Mouse (Mus musculus): Measurements from ENCODE around the gene Slc29a1.
"Not testable (repeated sequence)": the region's sequence is repeated elsewhere in the genome, so short reads cannot be mapped to it uniquely, and the experiment has no call there.

The Slc29a1 gene

DNA sequence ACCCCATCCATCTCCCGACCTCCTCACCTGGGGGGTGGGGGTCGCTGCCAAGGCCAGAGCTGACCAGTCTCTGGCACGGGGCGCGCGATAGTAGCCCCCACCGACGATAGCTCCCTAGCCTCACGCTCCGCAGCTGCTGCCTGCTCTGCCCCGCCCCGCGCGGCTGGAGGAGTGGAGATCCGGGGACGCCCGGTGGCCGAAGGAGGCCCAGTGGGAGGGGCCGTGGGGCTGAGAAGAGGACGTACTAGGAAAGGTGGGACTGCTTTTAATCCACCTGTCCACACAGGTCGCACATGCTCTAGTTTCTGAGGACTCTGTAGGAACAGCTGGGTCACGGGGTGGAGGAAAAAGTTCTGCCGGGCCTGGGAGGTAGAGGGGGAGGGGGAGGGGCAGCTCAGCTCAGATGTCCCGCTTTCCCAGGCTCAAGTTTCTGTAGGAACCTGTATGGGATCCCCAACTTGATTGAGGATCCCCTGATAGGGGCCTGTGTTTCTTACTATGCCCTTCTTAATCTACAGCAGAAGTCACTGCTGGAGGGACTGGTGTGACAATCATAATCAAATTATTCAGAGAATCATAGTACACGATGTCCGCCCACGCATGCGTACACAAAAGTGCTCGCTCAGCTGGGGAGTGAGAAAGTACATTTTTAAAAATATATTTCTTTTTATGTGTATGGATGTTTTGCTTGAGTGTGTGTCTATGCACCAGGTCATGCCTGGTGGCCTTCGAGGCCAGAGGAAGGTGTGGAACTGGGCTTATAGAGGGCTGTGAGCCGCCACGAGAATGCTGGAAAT, at the start of gene Slc29a1:
Gene Slc29a1, minus strand, starts transcription at position 161 of the 797 bp plus-strand sequence.
- peak; percentile 85 for DNase-seq

- no peak for DNase-seq
Measured at GRCm38 (mm10) chr17:45644185-45644584, 44.8 kb upstream of the Slc29a1 start.

GRCm38 (mm10) chr17:45642701-45643100, 43.3 kb upstream of the Slc29a1 start:
- DNase-seq = peak; percentile 86

DNA sequence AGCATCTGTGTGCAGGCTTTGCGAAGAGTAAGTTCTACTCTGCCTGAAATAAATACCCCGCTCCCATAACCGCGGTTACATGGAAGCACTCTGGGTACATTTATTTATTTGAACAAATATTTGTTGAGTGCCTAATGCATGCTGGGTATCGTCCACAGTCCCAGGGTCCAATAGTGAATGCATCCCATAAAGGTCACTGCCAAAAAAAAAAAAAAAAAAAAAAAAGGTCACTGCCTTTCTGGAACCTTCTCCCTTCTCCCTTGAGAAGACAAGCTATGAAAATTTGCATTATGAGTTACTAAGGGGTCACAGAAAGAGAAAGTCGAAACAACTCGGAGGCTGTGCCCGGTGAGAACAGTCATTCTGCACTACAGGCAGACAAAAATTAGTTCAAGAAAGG, 42.6 kb upstream of the Slc29a1 start:
- DNase-seq = no peak

DNA sequence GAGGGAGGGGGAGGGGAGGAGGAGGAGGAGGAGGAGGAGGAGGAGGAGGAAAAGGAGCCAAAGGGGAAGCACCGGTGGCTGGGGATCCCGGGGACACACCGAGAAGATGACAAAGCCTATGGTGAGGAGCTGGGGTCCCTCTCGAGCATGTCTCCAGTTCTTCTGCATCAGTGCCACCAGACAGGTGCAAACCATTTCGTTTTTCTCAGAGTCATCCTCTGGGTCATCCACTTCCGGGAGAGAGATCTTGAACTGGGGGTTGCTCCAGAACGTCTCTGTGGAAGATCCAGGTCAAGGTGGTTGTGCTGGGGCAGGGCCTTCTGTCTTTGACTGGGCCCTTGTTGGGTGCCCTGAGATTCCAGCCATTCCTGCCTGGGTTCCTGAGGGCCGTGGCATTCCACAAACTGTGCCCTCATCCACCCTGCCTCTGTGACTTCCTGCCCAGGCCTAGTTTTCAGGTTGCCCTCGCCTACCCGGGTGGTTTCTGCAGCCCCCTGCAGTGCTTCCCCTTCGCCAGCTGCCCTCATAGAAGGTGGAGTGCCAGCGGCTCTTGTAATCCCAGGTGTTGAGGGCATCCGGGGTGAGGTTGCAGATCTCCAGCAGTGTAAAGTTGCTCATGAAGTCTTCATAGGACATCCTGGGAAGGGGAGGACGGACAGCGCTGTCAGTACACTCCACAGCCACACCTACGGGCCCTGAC, 39.3 kb upstream of the Slc29a1 start:
- no peak for DNase-seq

DNA sequence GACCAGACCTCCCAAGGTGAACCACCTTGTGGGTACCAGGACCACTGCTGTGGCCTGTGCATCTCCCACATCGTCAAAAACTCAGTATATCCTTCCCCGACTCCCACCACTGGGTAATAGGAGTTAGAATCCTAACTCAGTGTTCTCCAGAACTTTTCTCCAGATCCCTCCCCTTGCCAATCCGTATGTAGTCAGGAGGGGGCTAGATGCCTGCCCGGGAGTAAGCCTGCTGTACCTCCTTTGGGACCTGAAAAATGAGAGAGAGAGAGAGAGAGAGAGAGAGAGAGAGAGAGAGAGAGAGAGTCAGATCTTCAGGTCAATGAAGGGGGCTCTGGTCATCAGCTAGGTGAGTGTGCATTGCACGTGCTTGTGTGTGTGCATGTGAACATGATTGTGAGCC, 34.6 kb upstream of the Slc29a1 start:
- no peak for DNase-seq

DNA sequence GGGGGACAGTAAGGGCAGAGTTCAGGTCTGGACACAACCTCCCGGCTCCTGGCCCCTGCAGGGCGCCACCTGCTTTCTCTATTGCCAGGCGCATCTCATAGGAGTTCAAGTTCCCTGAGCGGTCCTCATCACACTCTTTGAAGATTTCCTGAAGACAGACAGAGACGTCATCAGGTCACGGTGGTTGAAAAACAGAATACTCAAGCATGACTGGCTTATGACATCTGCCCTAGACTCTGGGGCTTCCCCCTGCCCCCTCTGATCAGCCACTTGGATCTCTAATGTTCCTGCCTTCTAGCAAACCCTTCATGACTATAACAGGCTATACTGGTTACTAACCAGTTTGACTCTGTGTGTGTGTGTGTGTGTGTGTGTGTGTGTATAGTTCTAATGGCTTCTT, 32.5 kb upstream of the Slc29a1 start:
- DNase-seq = no peak

DNA sequence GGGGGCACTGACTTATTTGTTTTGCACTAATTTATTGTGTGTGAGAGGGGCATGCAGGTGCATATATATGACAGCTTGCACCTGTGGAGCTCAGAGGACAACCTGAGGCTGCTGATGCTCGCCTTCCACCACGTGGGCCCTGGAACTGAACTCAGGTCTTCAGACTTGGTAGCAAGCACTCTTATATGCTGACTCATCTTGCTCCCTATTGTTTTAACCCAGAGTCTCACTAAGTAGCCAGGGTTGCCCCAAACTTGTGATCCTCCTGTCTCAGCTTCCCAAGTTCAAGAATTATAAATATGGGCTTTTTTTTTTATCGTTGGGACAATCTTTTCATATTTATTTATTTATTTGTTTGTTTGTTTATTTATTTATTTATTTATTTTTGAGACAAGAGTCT, 31.6 kb upstream of the Slc29a1 start:
- DNase-seq = no peak

DNA sequence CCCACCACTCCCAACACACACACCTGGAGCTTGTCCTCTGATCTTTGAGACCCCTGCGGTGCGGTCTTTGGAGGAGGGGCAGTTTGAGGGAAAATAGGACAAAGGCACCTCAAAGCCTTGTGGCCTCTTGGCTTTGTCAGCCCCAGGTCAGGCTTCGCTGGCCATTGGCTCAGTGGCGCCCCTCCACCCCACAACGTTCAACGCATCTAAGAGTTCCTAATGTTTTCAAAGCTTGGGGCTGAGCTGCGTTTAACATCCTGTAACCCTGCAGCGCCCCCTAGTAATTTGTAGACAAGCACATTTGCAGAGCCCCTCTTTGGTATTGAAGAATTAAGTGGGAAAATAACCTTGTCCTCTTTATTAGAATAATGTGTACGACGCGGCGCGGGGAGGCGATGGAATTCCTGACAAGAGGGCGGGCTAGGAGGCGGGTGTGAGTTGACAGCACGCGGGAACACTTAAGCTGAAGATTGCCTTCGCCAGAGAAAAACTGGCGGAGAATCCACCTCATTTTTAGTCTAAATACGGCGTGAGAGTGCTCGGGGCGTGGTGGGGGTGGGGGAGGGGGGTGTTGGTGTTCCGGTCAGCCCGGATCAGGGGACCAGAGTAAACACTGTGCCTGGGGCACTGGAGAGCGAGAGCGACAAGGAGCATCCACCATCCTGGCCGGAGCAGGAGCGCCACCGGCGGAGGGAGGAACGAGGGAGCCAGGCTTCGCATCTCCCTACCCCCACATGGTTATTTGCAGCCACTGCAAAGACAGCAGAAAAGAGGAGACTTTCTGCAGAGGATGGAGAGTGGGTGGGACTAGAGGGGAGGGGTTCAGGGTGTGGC, 30.7 kb upstream of the Slc29a1 start:
- DNase-seq = peak; percentile 82

- DNase-seq = peak; percentile 65
Measured at GRCm38 (mm10) chr17:45628885-45629855, 29.8 kb upstream of the Slc29a1 start.

- no peak for DNase-seq
Measured at GRCm38 (mm10) chr17:45628160-45628559, 28.8 kb upstream of the Slc29a1 start.

GRCm38 (mm10) chr17:45626577-45627134, 27.2 kb upstream of the Slc29a1 start:
- DNase-seq = peak; percentile 83

DNA sequence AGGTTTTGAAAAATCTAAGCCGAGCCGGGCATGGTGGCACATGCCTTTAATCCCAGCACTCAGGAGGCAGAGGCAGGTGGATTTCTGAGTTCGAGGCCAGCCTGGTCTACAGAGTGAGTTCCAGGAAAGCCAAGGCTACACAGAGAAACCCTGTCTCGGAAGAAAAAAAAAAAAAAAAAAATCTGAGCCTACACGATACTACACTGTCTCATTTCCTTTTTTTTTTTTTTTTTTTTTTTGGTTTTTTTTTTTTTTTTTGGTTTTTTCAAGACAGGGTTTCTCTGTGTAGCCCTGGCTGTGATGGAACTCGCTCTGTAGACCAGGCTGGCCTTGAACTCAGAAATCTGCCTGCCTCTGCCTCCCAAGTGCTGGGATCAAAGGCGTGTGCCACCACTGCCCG, 24.0 kb upstream of the Slc29a1 start:
- DNase-seq = not testable (repeated sequence)

GRCm38 (mm10) chr17:45619386-45620256, 20.2 kb upstream of the Slc29a1 start:
- DNase-seq = peak; percentile 73

GRCm38 (mm10) chr17:45618941-45619385, 19.6 kb upstream of the Slc29a1 start:
- DNase-seq = peak; percentile 81

DNA sequence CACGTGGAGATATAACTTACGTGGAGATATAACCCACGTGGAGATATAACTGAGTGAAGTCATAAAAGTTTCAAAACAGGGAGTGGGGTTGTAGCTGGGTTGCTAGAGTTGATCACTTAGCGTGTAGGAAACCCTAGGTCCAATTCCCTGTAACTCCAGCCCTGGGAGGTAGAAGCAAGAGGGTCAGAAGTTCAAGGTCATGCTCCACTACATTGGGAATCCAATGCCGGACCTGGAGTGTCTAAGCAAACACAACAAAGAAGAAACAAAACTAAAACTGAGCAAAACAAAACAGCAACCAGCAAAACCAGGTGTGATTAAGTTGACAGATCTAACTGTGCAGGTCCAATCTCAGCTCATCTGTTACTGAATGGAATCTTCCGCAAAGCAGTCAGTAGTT, 18.2 kb upstream of the Slc29a1 start:
- no peak for DNase-seq

- DNase-seq = no peak
Measured at GRCm38 (mm10) chr17:45616679-45617078, 17.3 kb upstream of the Slc29a1 start.

GRCm38 (mm10) chr17:45616046-45616650, 16.7 kb upstream of the Slc29a1 start:
- DNase-seq = no peak

GRCm38 (mm10) chr17:45612921-45613320, 13.5 kb upstream of the Slc29a1 start:
- DNase-seq = no peak

DNA sequence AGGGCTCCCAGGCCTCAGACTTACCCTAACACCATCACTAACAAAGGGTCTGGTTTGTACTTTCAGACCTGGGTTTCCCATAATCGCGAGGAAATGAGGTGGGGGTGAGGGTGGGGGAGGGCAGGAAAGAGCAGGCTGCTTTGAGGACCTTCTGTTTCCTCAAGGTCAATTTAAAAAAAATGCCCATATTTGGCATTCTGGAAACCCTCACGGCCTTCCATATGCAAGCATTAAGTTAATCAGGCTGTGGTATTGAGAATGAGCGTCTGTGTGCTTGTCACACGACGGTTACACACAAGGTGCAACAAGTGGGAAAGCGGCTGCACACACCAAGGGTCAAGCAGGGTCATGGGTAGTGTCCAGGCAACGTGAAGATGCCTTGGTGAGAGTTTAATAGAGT, 12.6 kb upstream of the Slc29a1 start:
- no peak for DNase-seq
